Comparison of ENCODE assay signal across 18 mouse cellular contexts in genomic region chr4:83018111-83019105, GRCm38 (mm10). TPM values are rescaled to one million over a fixed set of nuclear protein-coding genes. Genes with fewer than 3 reads are reported as not detected.
DNase-seq lines count a peak whose midpoint lies in the region; ATAC-seq lines count a peak whose summit lies in the region.
"Had no signal": no experiment of that assay in that cellular context is flagged by ENCODE, and none has a peak within 500 bp of the region (broad histone marks: within the 10 kb centered on the region; RNA-seq: fewer than 3 reads in every experiment).

No protein-coding gene starts in this region.

- no peaks in the 10 kb centered on the region for H3K36me3 ChIP-seq in hindbrain, embryonic 13.5 days
- no peaks in the 10 kb centered on the region for H3K36me3 ChIP-seq in hindbrain, embryonic 16.5 days (ENCODE audit: control insufficient read depth, insufficient read depth, low read length)
- peaks cover 11% of the 10 kb centered on the region for H3K36me3 ChIP-seq in lung, embryonic 15.5 days
- H3K36me3 ChIP-seq: liver, embryonic 13.5 days; midbrain, embryonic 12.5 days; stomach, embryonic 15.5 days had no signal

- no peak overlapping the region for H3K4me3 ChIP-seq in hindbrain, embryonic 13.5 days
- H3K4me3 ChIP-seq in hindbrain, embryonic 16.5 days (ENCODE audit: low read length) = no peak overlapping the region
- no peak overlapping the region for H3K4me3 ChIP-seq in lung, embryonic 15.5 days
- H3K4me3 ChIP-seq: left cerebral cortex, adult 2 months; limb, embryonic 12.5 days; liver, embryonic 13.5 days; midbrain, embryonic 12.5 days; stomach, embryonic 15.5 days had no signal

- no peaks in the 10 kb centered on the region for H3K9me3 ChIP-seq in hindbrain, embryonic 13.5 days
- no peaks in the 10 kb centered on the region for H3K9me3 ChIP-seq in hindbrain, embryonic 16.5 days (ENCODE audit: control insufficient read depth, low read length)
- no peaks in the 10 kb centered on the region for H3K9me3 ChIP-seq in lung, embryonic 15.5 days
- H3K9me3 ChIP-seq: limb, embryonic 12.5 days; liver, embryonic 13.5 days; midbrain, embryonic 12.5 days; stomach, embryonic 15.5 days had no signal

- H3K9ac ChIP-seq in hindbrain, embryonic 13.5 days = no peak overlapping the region
- H3K9ac ChIP-seq in hindbrain, embryonic 16.5 days (ENCODE audit: low read depth, low read length) = no peak overlapping the region
- no peak overlapping the region for H3K9ac ChIP-seq in lung, embryonic 15.5 days
- H3K9ac ChIP-seq: limb, embryonic 12.5 days; liver, embryonic 13.5 days; midbrain, embryonic 12.5 days; stomach, embryonic 15.5 days had no signal

- DNase-seq in lung, postnatal 25 days (ENCODE audit: low spot score) = no peak
- DNase-seq in brain, adult 2 months (ENCODE audit: low read depth, low spot score) = peak; percentile 18
- DNase-seq in retina, embryonic 14.5 days (ENCODE audit: low spot score) = peak; percentile 54
- no peak for DNase-seq in urinary bladder, postnatal 36 days (ENCODE audit: low spot score in 2 of 2)
- DNase-seq: cerebellum, postnatal 10 days; heart, postnatal 14 days; kidney, adult 2 months; liver, embryonic 13.5 days; right cerebral cortex, postnatal 14 days; thymus, adult 2 months had no signal

- no peak overlapping the region for H3K4me2 ChIP-seq in hindbrain, embryonic 13.5 days
- H3K4me2 ChIP-seq in hindbrain, embryonic 16.5 days (ENCODE audit: low read length) = no peak overlapping the region
- no peak overlapping the region for H3K4me2 ChIP-seq in lung, embryonic 15.5 days
- H3K4me2 ChIP-seq: heart, embryonic 11.5 days; limb, embryonic 12.5 days; liver, embryonic 13.5 days; midbrain, embryonic 12.5 days; stomach, embryonic 15.5 days had no signal

- peak overlapping the region; percentile 58 for H3K27ac ChIP-seq in hindbrain, embryonic 13.5 days
- no peak overlapping the region for H3K27ac ChIP-seq in hindbrain, embryonic 16.5 days (ENCODE audit: low read depth, low read length)
- peak overlapping the region; percentile 27 for H3K27ac ChIP-seq in lung, embryonic 15.5 days
- H3K27ac ChIP-seq: left cerebral cortex, adult 2 months; limb, embryonic 12.5 days; liver, embryonic 13.5 days; midbrain, embryonic 12.5 days; stomach, embryonic 15.5 days had no signal

- WGBS in hindbrain, embryonic 13.5 days = 46% methylated on average over 8 of the region's 8 CpGs
- 39% methylated on average over 8 of the region's 8 CpGs for WGBS in hindbrain, embryonic 16.5 days
- 59% methylated on average over 8 of the region's 8 CpGs for WGBS in lung, embryonic 15.5 days

- no peaks in the 10 kb centered on the region for H3K27me3 ChIP-seq in hindbrain, embryonic 13.5 days
- no peaks in the 10 kb centered on the region for H3K27me3 ChIP-seq in hindbrain, embryonic 16.5 days (replicated peaks; ENCODE audit: control insufficient read depth, insufficient read depth, low read length)
- no peaks in the 10 kb centered on the region for H3K27me3 ChIP-seq in lung, embryonic 15.5 days
- H3K27me3 ChIP-seq: limb, embryonic 12.5 days; liver, embryonic 13.5 days; midbrain, embryonic 12.5 days; stomach, embryonic 15.5 days had no signal

- peak; percentile 40; the same call in 1 of the 2 replicates for ATAC-seq in hindbrain, embryonic 13.5 days (ENCODE audit: low FRiP score)
- no peak for ATAC-seq in hindbrain, embryonic 16.5 days
- no peak for ATAC-seq in lung, embryonic 15.5 days (ENCODE audit: borderline replicate concordance, extremely low read depth, low FRiP score, low TSS enrichment)

- peaks cover 20% of the 10 kb centered on the region for H3K4me1 ChIP-seq in hindbrain, embryonic 13.5 days (replicated peaks)
- no peaks in the 10 kb centered on the region; the same call in 1 of the 2 replicates for H3K4me1 ChIP-seq in hindbrain, embryonic 16.5 days (ENCODE audit: control insufficient read depth, insufficient read depth, low read depth, low read length)
- peaks cover 16% of the 10 kb centered on the region; the same call in 1 of the 2 replicates for H3K4me1 ChIP-seq in lung, embryonic 15.5 days
- H3K4me1 ChIP-seq: liver, embryonic 13.5 days had no signal

RNA-seq across cellular contexts. Expression of gene Frem1, which starts 33.7 kb away (rescaled TPM):
- 2.6 and 3.4 TPM in 2 replicates for polyA plus RNA-seq in hindbrain, embryonic 13.5 days (2015; fragmentation: Nextera tagmentation; extraction: Ambion mirVana)
- polyA plus RNA-seq in hindbrain, embryonic 16.5 days (2015; fragmentation: Nextera tagmentation; extraction: Ambion mirVana) = 2.2 TPM in 2 replicates
- 30.5 and 35.1 TPM in 2 replicates for polyA plus RNA-seq in lung, embryonic 15.5 days (2015; fragmentation: Nextera tagmentation; extraction: Ambion mirVana)

Comparison
In these comparisons a context has a peak if more than half of its experiments do, and no peak if none do; other contexts are left out.
1. DNase-seq: peak in brain, adult 2 months (single experiment) and retina, embryonic 14.5 days (single experiment); none in lung, postnatal 25 days (single experiment) and urinary bladder, postnatal 36 days (0 of 2).